Mouse (Mus musculus): Measurements from ENCODE around the gene Sdccag8.

The Sdccag8 gene

GRCm38 (mm10) chr1:176980801-176981400 lies 166.4 kb downstream of the Sdccag8 start:
- no peak for DNase-seq (ENCODE audit: low read depth in 1 of 2, low spot score in 2 of 2)

- no peak for DNase-seq (ENCODE audit: low read depth in 1 of 2, low spot score in 2 of 2)
These were observed 167.1 kb downstream of the Sdccag8 start for GRCm38 (mm10) chr1:176981511-176981910.

- no peak for DNase-seq (ENCODE audit: low read depth in 1 of 2, low spot score in 2 of 2)
These were observed 168.2 kb downstream of the Sdccag8 start for GRCm38 (mm10) chr1:176982671-176983070.

GRCm38 (mm10) chr1:176985691-176986090 lies 171.2 kb downstream of the Sdccag8 start:
- DNase-seq (ENCODE audit: low read depth in 1 of 2, low spot score in 2 of 2), result no peak

GRCm38 (mm10) chr1:176986275-176986674 lies 171.8 kb downstream of the Sdccag8 start:
- no peak for DNase-seq (ENCODE audit: low read depth in 1 of 2, low spot score in 2 of 2)

- no peak for DNase-seq (ENCODE audit: low read depth in 1 of 2, low spot score in 2 of 2)
These were observed 172.7 kb downstream of the Sdccag8 start for GRCm38 (mm10) chr1:176986990-176987740.

DNA sequence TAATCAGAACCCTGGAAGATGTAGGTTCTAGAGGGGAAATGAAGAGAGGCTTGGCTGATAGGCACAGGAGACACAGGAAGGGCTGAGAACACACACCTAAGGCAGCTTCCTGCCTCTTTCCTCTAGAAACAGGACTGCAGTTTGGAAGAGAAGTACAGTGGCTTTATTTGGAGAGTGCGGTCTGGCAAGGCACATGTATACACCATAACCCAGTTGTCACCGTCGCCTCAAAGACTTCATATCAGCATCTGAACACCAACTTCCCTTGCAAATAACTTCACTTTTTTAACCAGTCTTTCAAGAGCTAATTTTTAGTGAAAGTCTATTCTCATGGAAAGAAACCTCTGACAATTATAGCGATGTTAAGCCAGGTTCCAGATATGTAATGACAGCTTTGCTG lies 177.0 kb downstream of the Sdccag8 start:
- DNase-seq (ENCODE audit: low read depth in 1 of 2, low spot score in 2 of 2), result no peak

DNA sequence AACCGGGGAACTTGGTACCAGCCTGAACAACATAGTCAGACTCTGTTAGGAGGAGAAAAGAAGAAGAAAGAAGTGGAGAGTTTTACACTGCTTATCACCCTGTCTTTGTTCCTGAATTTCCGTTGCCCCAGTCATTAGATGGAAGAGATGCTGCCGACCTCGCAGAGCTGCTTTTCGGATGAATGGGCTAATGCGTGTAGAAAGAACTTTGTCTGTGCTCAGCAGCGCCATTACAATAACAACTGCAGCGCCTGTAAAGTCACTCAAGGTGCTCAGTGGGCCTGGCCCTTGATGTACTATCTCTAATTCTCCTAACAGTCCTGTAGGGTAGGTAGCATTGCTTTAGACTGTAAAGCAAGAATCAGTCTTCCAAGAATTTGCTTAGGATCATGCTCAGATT lies 178.1 kb downstream of the Sdccag8 start:
- DNase-seq (ENCODE audit: low read depth in 1 of 2, low spot score in 2 of 2), result no peak

DNA sequence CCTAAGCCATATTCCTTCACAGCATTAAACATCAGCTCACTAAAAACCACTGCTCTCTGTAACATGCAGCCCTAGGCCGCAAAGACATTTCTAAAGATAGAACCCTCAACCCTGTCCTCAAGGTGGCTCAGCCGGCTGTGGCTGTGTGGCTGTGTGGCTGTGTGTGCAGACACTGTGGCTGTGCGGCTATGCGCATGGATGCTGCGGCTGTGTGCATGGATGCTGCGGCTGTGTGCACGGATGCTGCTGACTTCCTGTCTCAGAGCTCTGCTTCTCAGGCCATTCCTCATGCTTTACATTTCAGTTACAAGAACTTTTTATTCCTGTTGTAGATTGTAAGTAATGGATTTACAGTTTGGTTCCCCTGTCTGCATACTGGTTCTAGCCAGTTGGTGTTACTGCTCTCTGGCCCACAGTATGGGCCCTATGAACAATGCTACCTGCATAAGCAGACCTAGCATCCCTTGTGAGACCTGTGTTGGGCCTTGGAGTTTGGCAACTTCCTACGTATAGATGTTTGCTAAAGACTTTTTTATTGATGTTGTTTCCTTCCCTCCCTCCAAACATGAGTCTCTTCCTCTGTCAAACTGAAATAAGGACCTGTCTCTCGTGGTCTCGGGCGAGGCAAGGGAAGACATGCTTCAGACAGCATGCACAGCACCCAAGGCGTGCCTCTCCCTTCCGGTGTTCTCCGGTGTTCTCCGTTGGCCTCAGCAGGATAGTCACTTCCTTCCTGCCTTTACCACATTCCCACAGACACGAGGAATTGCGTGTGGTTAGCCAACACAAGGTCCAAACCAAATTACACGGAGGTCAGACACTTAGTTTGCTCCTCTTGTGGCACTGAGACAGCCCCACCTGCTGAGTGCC lies 178.9 kb downstream of the Sdccag8 start:
- no peak for DNase-seq (ENCODE audit: low read depth in 1 of 2, low spot score in 2 of 2)

DNA sequence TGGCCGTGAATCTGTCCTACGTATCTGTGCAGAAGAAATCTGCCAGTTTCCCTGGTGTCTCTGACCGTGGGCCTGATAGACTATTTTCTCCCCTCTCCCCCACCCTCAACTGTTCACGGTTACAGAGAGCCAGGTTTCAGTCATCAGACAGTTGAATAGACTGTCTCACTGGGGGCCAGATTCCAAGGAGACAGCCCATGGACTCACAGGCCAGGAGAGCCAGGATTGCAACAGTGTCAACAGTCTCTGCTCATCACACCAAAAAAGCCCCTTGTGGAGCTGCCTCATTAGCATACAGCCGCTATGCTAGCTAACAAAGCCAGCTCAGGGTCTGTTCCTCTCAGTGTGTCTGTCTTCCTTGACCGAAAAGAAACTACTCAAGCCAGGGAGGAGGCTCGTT lies 179.6 kb downstream of the Sdccag8 start:
- DNase-seq (ENCODE audit: low read depth in 1 of 2, low spot score in 2 of 2), result no peak

GRCm38 (mm10) chr1:176994707-176995418 lies 180.4 kb downstream of the Sdccag8 start:
- DNase-seq (ENCODE audit: low read depth in 1 of 2, low spot score in 2 of 2), result no peak

GRCm38 (mm10) chr1:176995419-176995775 lies 180.9 kb downstream of the Sdccag8 start:
- no peak for DNase-seq (ENCODE audit: low read depth in 1 of 2, low spot score in 2 of 2)

DNA sequence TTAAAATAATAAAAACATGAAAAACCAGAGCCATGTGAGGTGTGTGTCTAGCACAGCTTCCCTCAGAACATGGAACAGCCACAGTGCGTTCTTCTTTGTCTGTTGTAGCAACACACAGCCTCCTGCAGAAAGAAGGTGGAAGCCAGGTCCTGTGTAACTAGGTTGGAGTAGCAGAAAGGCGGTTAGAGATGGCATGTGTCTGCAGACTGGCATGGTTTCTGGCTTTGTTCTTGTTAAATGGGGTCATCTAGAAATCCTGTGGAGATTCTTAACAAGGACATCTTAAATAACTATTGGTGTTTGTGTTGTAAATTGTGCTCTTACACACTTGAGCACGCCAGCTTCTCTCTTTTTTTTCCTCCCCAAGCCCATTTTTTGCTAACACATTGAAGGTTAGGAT lies 181.7 kb downstream of the Sdccag8 start:
- DNase-seq (ENCODE audit: low read depth in 1 of 2, low spot score in 2 of 2), result no peak

DNA sequence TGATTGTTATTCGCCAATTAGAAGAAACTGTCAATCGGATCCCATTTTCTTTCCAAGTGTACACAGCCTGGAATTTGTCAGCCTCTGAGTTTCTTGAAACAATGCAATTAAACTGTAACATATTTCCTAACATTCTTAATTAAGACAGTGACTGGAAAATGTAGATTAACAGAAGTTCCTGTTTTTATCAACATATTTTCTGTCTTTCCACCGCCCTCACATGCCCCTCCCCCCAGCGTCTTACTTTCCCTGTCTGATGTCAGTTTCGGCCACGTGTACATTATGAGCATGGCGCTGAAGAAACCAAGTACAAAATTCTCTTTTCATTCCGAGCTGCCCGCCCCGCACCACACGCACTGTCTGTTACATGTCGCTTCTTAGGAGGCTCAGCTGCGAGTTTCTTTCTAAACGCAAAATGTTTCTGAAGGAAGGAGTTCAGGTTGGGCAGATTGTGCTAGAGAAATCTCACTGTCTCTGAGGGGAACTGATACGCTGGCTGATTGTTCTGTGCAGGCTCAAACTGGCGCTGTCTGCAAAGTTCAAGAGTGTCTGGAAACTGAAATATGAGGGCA lies 182.3 kb downstream of the Sdccag8 start:
- peak; percentile 40 to 52 for DNase-seq (ENCODE audit: low read depth in 1 of 2, low spot score in 2 of 2)

GRCm38 (mm10) chr1:176997254-176997653 lies 182.8 kb downstream of the Sdccag8 start:
- no peak for DNase-seq (ENCODE audit: low read depth in 1 of 2, low spot score in 2 of 2)

DNA sequence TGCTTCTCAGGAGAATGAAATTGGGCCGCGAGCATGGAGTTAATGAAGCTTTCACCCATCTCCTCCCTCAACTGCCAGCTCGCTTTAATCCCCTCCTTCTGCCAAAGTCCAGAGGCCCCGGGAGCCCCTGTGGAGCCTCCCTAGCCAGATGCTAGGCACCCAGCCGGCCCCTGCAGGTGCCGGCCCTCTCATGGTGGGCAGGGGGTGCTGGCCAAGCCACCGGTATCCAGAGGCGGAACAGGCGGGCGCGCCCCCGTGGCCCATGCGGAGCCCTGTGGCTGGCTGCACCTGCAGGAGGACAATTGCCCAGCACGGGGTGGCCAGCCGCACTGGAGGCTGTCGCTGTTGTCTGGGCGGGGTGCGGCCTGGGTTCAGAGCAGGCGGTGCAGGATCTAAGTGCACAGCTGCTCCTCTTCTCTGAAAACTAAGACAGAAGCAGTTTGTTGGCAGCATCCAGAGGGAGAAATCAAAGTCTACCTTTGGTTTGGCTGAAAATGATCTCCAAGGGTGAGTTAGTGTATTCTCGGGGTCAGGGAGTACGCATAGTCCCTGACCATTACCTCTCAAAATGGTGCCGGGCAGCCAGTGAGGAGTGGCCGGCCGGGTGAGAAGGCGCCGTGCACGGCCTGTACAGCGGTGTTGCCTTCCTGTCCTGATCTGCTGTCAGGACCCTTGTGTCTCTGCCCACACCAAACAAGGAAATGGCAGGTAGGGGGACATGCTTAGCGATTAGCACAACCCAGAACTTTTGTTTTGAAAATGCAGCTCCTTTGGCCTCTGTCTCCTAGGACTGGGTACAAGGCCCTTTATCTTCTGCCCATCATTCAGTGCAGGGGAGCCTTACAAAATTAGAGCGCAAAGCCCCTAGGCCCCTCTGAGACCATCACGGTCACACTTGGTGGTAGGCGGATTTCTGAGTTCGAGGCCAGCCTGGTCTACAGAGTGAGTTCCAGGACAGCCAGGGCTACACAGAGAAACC lies 183.5 kb downstream of the Sdccag8 start:
- no peak for DNase-seq (ENCODE audit: low read depth in 1 of 2, low spot score in 2 of 2)

GRCm38 (mm10) chr1:176999011-176999410 lies 184.6 kb downstream of the Sdccag8 start:
- DNase-seq (ENCODE audit: low read depth in 1 of 2, low spot score in 2 of 2), result no peak

GRCm38 (mm10) chr1:177002951-177003350 lies 188.5 kb downstream of the Sdccag8 start:
- DNase-seq (ENCODE audit: low read depth in 1 of 2, low spot score in 2 of 2), result no peak

GRCm38 (mm10) chr1:177004041-177004741 lies 189.7 kb downstream of the Sdccag8 start:
- no peak for DNase-seq (ENCODE audit: low read depth in 1 of 2, low spot score in 2 of 2)

Measured in monocyte, adult 2 months (primary cell).